Mouse (Mus musculus) frontal cortex, postnatal 25 days (tissue): Measurements from ENCODE around the gene Ddx5.
"Not testable (repeated sequence)": the region's sequence is repeated elsewhere in the genome, so short reads cannot be mapped to it uniquely, and the experiment has no call there.

Experiments
- DNase-seq, 2 experiments: peaks; one replicate each; pipeline ENCODE4 v3.0.0; 2022; ENCODE audit warnings: low spot score in 2 of 2

The Ddx5 gene

GRCm38 (mm10) chr11:106762139-106762799 lies 26.7 kb downstream of the Ddx5 start:
- DNase-seq, result no peak

GRCm38 (mm10) chr11:106760511-106760910 lies 28.5 kb downstream of the Ddx5 start:
- DNase-seq, result no peak

- DNase-seq, result no peak
These were observed 30.0 kb downstream of the Ddx5 start for GRCm38 (mm10) chr11:106759028-106759427.

- no peak for DNase-seq
These were observed 33.4 kb downstream of the Ddx5 start for GRCm38 (mm10) chr11:106755583-106755982.

GRCm38 (mm10) chr11:106753314-106753713 lies 35.7 kb downstream of the Ddx5 start:
- DNase-seq, result no peak

GRCm38 (mm10) chr11:106752103-106752502 lies 36.9 kb downstream of the Ddx5 start:
- DNase-seq, result no peak

GRCm38 (mm10) chr11:106751039-106752018 lies 37.7 kb downstream of the Ddx5 start, which contains the start of gene Milr1:
Milr1 (plus strand) TSS chr11:106751226.
- no peak for DNase-seq

- DNase-seq, result no peak
These were observed 38.7 kb downstream of the Ddx5 start, which contains the start of gene Pecam1 for GRCm38 (mm10) chr11:106750121-106750751. Pecam1 (minus strand) TSS chr11:106750628.

GRCm38 (mm10) chr11:106749557-106750120 lies 39.3 kb downstream of the Ddx5 start:
- DNase-seq, result not testable (repeated sequence)

- DNase-seq, result no peak
These were observed 44.0 kb downstream of the Ddx5 start for GRCm38 (mm10) chr11:106744949-106745348.

- no peak for DNase-seq
These were observed 46.6 kb downstream of the Ddx5 start for GRCm38 (mm10) chr11:106742388-106742841.

GRCm38 (mm10) chr11:106741826-106742225 lies 47.2 kb downstream of the Ddx5 start:
- DNase-seq, result no peak

GRCm38 (mm10) chr11:106741232-106741631 lies 47.8 kb downstream of the Ddx5 start:
- no peak for DNase-seq

- DNase-seq, result not testable (repeated sequence)
These were observed 48.3 kb downstream of the Ddx5 start for GRCm38 (mm10) chr11:106740724-106741123.

- DNase-seq, result no peak
These were observed 49.9 kb downstream of the Ddx5 start for GRCm38 (mm10) chr11:106739116-106739515.

GRCm38 (mm10) chr11:106737178-106737621 lies 51.8 kb downstream of the Ddx5 start:
- DNase-seq, result peak; percentile 10 to 25

- no peak for DNase-seq
These were observed 52.4 kb downstream of the Ddx5 start for GRCm38 (mm10) chr11:106736614-106737013.

- no peak for DNase-seq
These were observed 58.3 kb downstream of the Ddx5 start for GRCm38 (mm10) chr11:106730714-106731113.
